Mouse (Mus musculus): Measurements from ENCODE around the gene Camta1.

DNA sequence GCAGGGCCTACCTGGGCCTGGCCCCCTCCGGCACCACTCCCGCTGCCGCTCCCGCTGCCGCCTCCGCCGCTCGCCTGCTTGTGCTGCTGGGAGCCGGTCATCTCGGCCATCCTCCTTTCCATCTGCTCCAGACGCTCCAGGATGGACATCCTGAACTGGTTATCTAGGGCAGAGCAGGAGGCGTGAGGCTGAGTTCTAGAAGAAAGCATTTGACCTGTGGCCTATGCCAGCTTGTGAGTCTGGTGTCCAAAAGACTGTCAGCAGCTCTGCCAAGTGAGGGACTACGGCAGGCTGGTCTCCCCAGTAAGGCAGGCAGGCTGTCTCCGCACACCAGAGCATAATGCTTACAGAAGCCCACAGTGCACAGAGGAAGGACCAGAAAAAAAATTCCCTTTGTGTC is 772.9 kb downstream of the Camta1 start:
- TF ChIP-seq CTCF (IDR thresholded peaks at IDR 0.05; ENCODE audit: low read depth, low read length) (no peak), POLR2A (IDR thresholded peaks at IDR 0.05; ENCODE audit: borderline replicate concordance, low read depth, low read length) (no peak)

Measured in bone marrow macrophage, adult 2 months (primary cell).